Mouse (Mus musculus) liver, embryonic 14.5 days (tissue): ENCODE data around the gene Tmem198. TPM values are rescaled to one million over a fixed set of nuclear protein-coding genes. Genes with fewer than 3 reads are reported as not detected.

Source experiments
- ATAC-seq: fragments of 200-750 bp; cut with Nextera tagmentation; 2 replicates; pipeline ENCODE4 v1.8.0; 2017; ENCODE audit warnings: moderate number of reproducible peaks, mild to moderate bottlenecking, moderate library complexity; ENCODE audit not compliant: insufficient read depth
- DNase-seq, 3 experiments: peaks; one replicate each; pipeline ENCODE4 v3.0.0-alpha.2; 2012 to 2013; ENCODE audit warnings: low read depth in 3 of 3, low spot score in 3 of 3
- H3K27ac ChIP-seq: fragments of 300-500 bp; sonication (generic); 2 replicates; pipeline ENCODE4 v1.5.1; 2014; ENCODE audit warnings: moderate library complexity, mild to moderate bottlenecking, control low read depth, inconsistent platforms
- H3K27me3 ChIP-seq: fragments of 300-500 bp; sonication (generic); 2 replicates; pipeline ENCODE4 v1.6.1; 2014; ENCODE audit warnings: mild to moderate bottlenecking, low read length, moderate library complexity; ENCODE audit not compliant: control insufficient read depth, insufficient read depth
- H3K36me3 ChIP-seq: fragments of 300-500 bp; sonication (generic); replicated peaks from 2 replicates; pipeline ENCODE4 v1.6.1; 2014; ENCODE audit warnings: low read depth; ENCODE audit not compliant: control insufficient read depth, insufficient read depth
- H3K4me1 ChIP-seq, 2 experiments: fragments of 200-500 bp in 1 of 2; fragments of 300-500 bp in 1 of 2; sonication (generic) in 1 of 2; replicated peaks; 2 replicates each; pipeline ENCODE4 v1.6.1; 2012 to 2014; ENCODE audit warnings: antibody characterized with exemption in 1 of 2, inconsistent platforms in 1 of 2, low read length in 1 of 2; ENCODE audit not compliant: control insufficient read depth in 2 of 2, insufficient read depth in 2 of 2
- H3K4me2 ChIP-seq: fragments of 300-500 bp; sonication (generic); 2 replicates; pipeline ENCODE4 v1.6.1; 2014; ENCODE audit warnings: low read depth, mild to moderate bottlenecking, control low read depth, moderate library complexity
- H3K4me3 ChIP-seq, 2 experiments: fragments of 200-500 bp in 1 of 2; fragments of 300-500 bp in 1 of 2; sonication (generic) in 1 of 2; 2 replicates each; pipeline ENCODE4 v1.5.1; 2012 to 2014; ENCODE audit warnings: low read depth in 2 of 2, low read length in 2 of 2, mild to moderate bottlenecking in 2 of 2, control low read depth in 1 of 2, inconsistent platforms in 1 of 2, moderate library complexity in 1 of 2; ENCODE audit not compliant: insufficient read depth in 1 of 2
- H3K9ac ChIP-seq: fragments of 300-500 bp; sonication (generic); replicated peaks from 2 replicates; pipeline ENCODE4 v1.6.1; 2014; ENCODE audit warnings: mild to moderate bottlenecking, control low read depth, moderate library complexity
- H3K9me3 ChIP-seq: fragments of 300-500 bp; sonication (generic); 2 replicates; pipeline ENCODE4 v1.6.1; 2016; ENCODE audit warnings: low read length, mixed read lengths; ENCODE audit not compliant: control insufficient read depth
- CTCF ChIP-seq: IDR thresholded peaks from 2 replicates; pipeline ENCODE4 v1.5.1; 2016; ENCODE audit warnings: antibody characterized with exemption, low read depth, control low read depth
- EP300 ChIP-seq: IDR thresholded peaks from 2 replicates; pipeline ENCODE4 v1.6.1; 2016; ENCODE audit warnings: antibody characterized with exemption, low read depth
- WGBS: fragments of 180-500 bp; shearing (Covaris S2); extraction: QIAGEN DNeasy Blood & Tissue Kit; methylation state at CpG from one replicate; pipeline ENCODE4 v1.1.7; 2014; ENCODE audit not compliant: insufficient replicate concordance; 5-methylcytosine and 5-hydroxymethylcytosine counted together
- polyA plus RNA-seq, 2 experiments: library from polyadenylated mRNA; depleted of rRNA in 1 of 2; stranded (reverse) in 1 of 2; unstranded in 1 of 2; fragments of >200 nt; fragmentation: Nextera tagmentation in 1 of 2; extraction: Ambion mirVana in 1 of 2; gene quantifications; 2 replicates each; pipeline versions ENCODE4 v1.2.1 to v1.2.3; 2012 to 2014

Gene Tmem198
- polyA plus RNA-seq, 2 experiments: 0.09 to 0.13 TPM

DNA sequence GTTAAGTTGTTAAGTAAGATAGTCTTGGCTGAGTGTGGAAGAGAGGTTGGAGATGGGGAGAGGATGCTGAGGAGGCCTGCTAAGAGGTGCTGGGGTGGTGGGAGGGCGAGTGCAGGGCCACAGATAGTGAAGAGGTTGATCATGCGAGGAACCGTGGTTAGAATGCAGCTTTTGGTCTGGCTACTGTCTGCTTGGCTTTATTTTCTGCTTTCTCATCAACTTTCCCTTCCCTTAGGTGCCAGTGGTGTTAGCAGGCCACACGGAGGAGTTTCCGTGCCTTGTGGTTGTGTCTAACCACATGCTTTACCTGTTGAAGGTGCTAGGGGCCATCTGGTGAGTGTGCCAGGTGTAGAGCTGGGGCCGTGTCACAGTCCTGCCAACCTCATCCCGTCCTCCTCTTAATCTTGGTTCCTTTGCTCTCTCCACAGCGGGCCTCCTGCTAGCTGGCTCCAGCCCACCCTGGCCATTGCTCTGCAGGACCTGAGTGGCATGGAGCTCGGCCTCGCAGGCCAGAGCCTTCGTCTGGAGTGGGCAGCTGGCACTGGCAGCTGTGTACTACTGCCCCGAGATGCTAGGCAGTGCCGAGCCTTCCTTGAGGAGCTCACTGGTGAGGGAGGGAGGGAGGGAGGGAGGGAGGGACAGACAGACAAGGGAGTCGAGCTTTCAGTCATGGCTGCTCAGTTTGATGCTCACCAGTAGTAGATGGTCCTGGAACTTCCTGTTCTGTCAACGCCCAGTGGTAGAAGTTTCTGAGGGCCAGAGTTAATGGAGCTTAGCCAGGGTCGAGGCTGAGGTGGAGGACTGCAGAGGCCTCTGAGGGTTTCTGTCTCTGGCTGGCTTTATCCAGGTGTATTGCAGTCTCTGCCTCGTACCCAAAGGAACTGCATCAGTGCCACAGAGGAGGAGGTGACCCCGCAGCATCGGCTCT, 54.3 kb downstream of the Tmem198 start:
- ATAC-seq: no peak
- Histone ChIP-seq H3K4me1 (no peaks in the 10 kb centered on the region), H3K27me3 (no peaks in the 10 kb centered on the region), H3K4me2 (no peak overlapping the region), H3K36me3 (no peaks in the 10 kb centered on the region), H3K9ac (no peak overlapping the region), H3K9me3 (no peaks in the 10 kb centered on the region), H3K27ac (no peak overlapping the region), H3K4me3 (no peak overlapping the region)
- no peak for DNase-seq
- WGBS: 71% methylated on average over 19 of the region's 19 CpGs
- TF ChIP-seq EP300 (no peak), CTCF (no peak)

Other genes starting within 250 kb of the Tmem198 start
- not detected in 2 replicates for gene A630095N17Rik, start 247.4 kb upstream of the Tmem198 start, polyA plus RNA-seq (2012; rRNA removed)
- 0.22 TPM in 1 of 2 replicates, not detected in the other for gene A630095N17Rik, start 247.4 kb upstream of the Tmem198 start, polyA plus RNA-seq (2014; fragmentation: Nextera tagmentation; extraction: Ambion mirVana)
- gene Dnajb2, start 243.1 kb upstream of the Tmem198 start, polyA plus RNA-seq (2012; rRNA removed): 17.6 and 21.1 TPM in 2 replicates
- gene Dnajb2, start 243.1 kb upstream of the Tmem198 start, polyA plus RNA-seq (2014; fragmentation: Nextera tagmentation; extraction: Ambion mirVana): 11.1 and 12.5 TPM in 2 replicates
- gene Ptprn, start 215.0 kb upstream of the Tmem198 start, polyA plus RNA-seq (2012; rRNA removed): 0.26 and 0.28 TPM in 2 replicates
- gene Ptprn, start 215.0 kb upstream of the Tmem198 start, polyA plus RNA-seq (2014; fragmentation: Nextera tagmentation; extraction: Ambion mirVana): 0.08 and 0.17 TPM in 2 replicates
- not detected in 2 replicates for gene Resp18, start 201.1 kb upstream of the Tmem198 start, polyA plus RNA-seq (2012; rRNA removed)
- not detected in 2 replicates for gene Resp18, start 201.1 kb upstream of the Tmem198 start, polyA plus RNA-seq (2014; fragmentation: Nextera tagmentation; extraction: Ambion mirVana)
- 35.6 and 39.3 TPM in 2 replicates for gene Dnpep, start 161.5 kb upstream of the Tmem198 start, polyA plus RNA-seq (2012; rRNA removed)
- 43.4 and 48.4 TPM in 2 replicates for gene Dnpep, start 161.5 kb upstream of the Tmem198 start, polyA plus RNA-seq (2014; fragmentation: Nextera tagmentation; extraction: Ambion mirVana)
- gene Des, start 119.2 kb upstream of the Tmem198 start, polyA plus RNA-seq (2012; rRNA removed): 1.1 TPM in 2 replicates
- gene Des, start 119.2 kb upstream of the Tmem198 start, polyA plus RNA-seq (2014; fragmentation: Nextera tagmentation; extraction: Ambion mirVana): 1.4 and 2.1 TPM in 2 replicates
- 8.4 and 8.5 TPM in 2 replicates for gene Speg, start 104.2 kb upstream of the Tmem198 start, polyA plus RNA-seq (2012; rRNA removed)
- 8.4 and 9.5 TPM in 2 replicates for gene Speg, start 104.2 kb upstream of the Tmem198 start, polyA plus RNA-seq (2014; fragmentation: Nextera tagmentation; extraction: Ambion mirVana)
- 34.3 and 38.2 TPM in 2 replicates for gene Gmppa, start 43.6 kb upstream of the Tmem198 start, polyA plus RNA-seq (2012; rRNA removed)
- 22.8 and 31.1 TPM in 2 replicates for gene Gmppa, start 43.6 kb upstream of the Tmem198 start, polyA plus RNA-seq (2014; fragmentation: Nextera tagmentation; extraction: Ambion mirVana)
- 0.03 TPM in 2 replicates for gene Asic4, start 29.1 kb upstream of the Tmem198 start, polyA plus RNA-seq (2012; rRNA removed)
- not detected in 2 replicates for gene Asic4, start 29.1 kb upstream of the Tmem198 start, polyA plus RNA-seq (2014; fragmentation: Nextera tagmentation; extraction: Ambion mirVana)
- gene Chpf, start 225 bp upstream of the Tmem198 start, polyA plus RNA-seq (2012; rRNA removed): 5.0 and 5.2 TPM in 2 replicates
- gene Chpf, start 225 bp upstream of the Tmem198 start, polyA plus RNA-seq (2014; fragmentation: Nextera tagmentation; extraction: Ambion mirVana): 2.8 and 3.6 TPM in 2 replicates
- gene Obsl1, start 26.9 kb downstream of the Tmem198 start, polyA plus RNA-seq (2012; rRNA removed): 7.7 and 9.7 TPM in 2 replicates
- 5.3 and 6.8 TPM in 2 replicates for gene Obsl1, start 26.9 kb downstream of the Tmem198 start, polyA plus RNA-seq (2014; fragmentation: Nextera tagmentation; extraction: Ambion mirVana)
- 1.3 and 1.8 TPM in 2 replicates for gene Inha, start 27.5 kb downstream of the Tmem198 start, polyA plus RNA-seq (2012; rRNA removed)
- gene Inha, start 27.5 kb downstream of the Tmem198 start, polyA plus RNA-seq (2014; fragmentation: Nextera tagmentation; extraction: Ambion mirVana): 0.17 and 0.28 TPM in 2 replicates
- 5.8 and 5.9 TPM in 2 replicates for gene Stk11ip, start 42.0 kb downstream of the Tmem198 start, polyA plus RNA-seq (2012; rRNA removed)
- gene Stk11ip, start 42.0 kb downstream of the Tmem198 start, polyA plus RNA-seq (2014; fragmentation: Nextera tagmentation; extraction: Ambion mirVana): 3.4 and 4.2 TPM in 2 replicates
- gene Slc4a3, start 66.7 kb downstream of the Tmem198 start, polyA plus RNA-seq (2012; rRNA removed): 1.2 and 1.4 TPM in 2 replicates
- gene Slc4a3, start 66.7 kb downstream of the Tmem198 start, polyA plus RNA-seq (2014; fragmentation: Nextera tagmentation; extraction: Ambion mirVana): 0.44 and 0.77 TPM in 2 replicates